Mouse (Mus musculus): Measurements from ENCODE around the gene Lrp1.

GRCm38 (mm10) chr10:127661291-127661914 is 40.5 kb upstream of the Lrp1 start:
- no peak for TF ChIP-seq GATA1 (IDR thresholded peaks at IDR 0.05; ENCODE audit: low read depth, low read length)
- no peak for TF ChIP-seq POLR2A (IDR thresholded peaks at IDR 0.05; ENCODE audit: control insufficient read depth in 1 of 2, insufficient read depth in 1 of 2, low read depth in 1 of 2, low read length in 2 of 2, poor library complexity in 1 of 2)
- TF ChIP-seq SIN3A (IDR thresholded peaks at IDR 0.05; ENCODE audit: low read length), result no peak
- TF ChIP-seq CTCF (IDR thresholded peaks at IDR 0.05 in 2 of 3, conservative IDR thresholded peaks at IDR 0.05 in 1 of 3; ENCODE audit: control insufficient read depth in 1 of 3, insufficient read depth in 1 of 3, low read depth in 2 of 3, low read length in 3 of 3, poor library complexity in 1 of 3, severe bottlenecking in 1 of 3), result no peak

All from MEL (cell line).